8 mouse cellular contexts compared by ENCODE assay signal in the genomic region with DNA sequence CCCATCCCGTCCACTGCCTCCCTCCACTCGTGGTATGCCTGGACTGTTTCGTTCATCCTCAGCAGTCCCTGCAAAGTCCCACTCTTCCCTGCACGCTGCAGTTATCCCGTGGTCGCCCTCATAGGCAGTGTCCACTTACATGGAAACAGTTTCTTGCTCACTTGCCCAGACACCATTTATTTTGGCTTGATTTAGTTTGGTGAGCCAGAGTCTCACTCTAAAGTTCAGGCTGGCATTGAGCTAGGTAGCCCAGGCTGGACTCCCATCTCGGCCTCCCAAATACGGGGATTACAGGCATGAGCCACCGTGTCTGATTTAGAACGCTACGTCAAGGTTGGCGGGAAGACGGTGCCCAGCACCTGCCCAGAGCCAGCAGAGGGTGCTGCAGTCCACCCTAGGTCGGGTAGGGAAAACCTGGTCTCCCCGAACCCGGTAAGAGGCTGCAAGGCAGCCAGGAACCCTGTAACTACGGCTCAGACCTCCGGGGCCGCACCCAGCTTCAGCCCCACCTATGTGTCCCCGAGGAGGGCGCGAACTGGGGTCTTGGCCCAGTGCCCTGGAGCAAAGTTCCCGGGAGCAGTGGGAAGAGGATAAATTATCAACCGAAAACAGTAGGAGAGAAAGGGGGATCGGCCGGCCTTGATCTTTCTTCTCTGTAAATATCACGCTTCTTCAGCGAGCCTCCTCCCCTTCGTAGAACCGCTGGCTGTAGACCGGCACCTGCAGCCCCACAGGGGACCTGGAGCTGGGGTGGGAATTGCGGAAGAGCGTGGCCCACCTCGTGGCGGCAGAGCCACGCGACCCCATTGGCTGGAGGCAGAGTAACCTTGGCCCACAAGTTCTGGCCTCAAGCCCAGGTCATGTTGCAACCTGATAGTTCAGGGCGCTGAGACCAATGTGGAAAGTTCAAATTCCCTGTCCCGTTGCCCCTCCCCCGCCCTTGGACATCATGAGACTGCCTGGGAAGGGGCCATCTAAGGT. TPM values are rescaled to one million over a fixed set of nuclear protein-coding genes. Genes with fewer than 3 reads are reported as not detected.
A peak's percentile ranks its signal among the peaks of the same experiment; 100 is the strongest.
DNase-seq lines count a peak whose midpoint lies in the region; ATAC-seq and TF ChIP-seq lines count a peak whose summit lies in the region.

No protein-coding gene starts in this region.

- intact Hi-C loops in heart, postnatal 36 days (cut with DNase I), result no loop called here

- no peak overlapping the region for H3K27ac ChIP-seq in ES-E14 (ENCODE audit: insufficient read depth, low read depth, low read length, poor library complexity, severe bottlenecking)
- no peak overlapping the region for H3K27ac ChIP-seq in forebrain, embryonic 14.5 days (ENCODE audit: low read depth, low read length)

- no peaks in the 10 kb centered on the region for H3K9me3 ChIP-seq in ES-E14 (ENCODE audit: control insufficient read depth, insufficient read depth, low read depth, low read length)
- no peaks in the 10 kb centered on the region for H3K9me3 ChIP-seq in forebrain, embryonic 14.5 days (replicated peaks; ENCODE audit: control insufficient read depth, low read length)

- peak overlapping the region; percentile 84 for H3K4me2 ChIP-seq in forebrain, embryonic 14.5 days (ENCODE audit: low read length)

- no peak for DNase-seq in ES-E14 (ENCODE audit: low read depth, low spot score)
- peak; percentile 62 for DNase-seq in brain, embryonic 14.5 days (ENCODE audit: low read depth)
- peak; percentile 58 for DNase-seq in forebrain, embryonic 14.5 days (ENCODE audit: low spot score)
- DNase-seq in heart, postnatal 36 days, result peak; percentile 67 to 79
- peak; percentile 77 to 84 for DNase-seq in kidney, postnatal 4 days
- peak; percentile 61 to 63 for DNase-seq in lung, postnatal 4 days
- DNase-seq in retina, postnatal 1 day, result peak; percentile 63
- peak; percentile 27 to 80 for DNase-seq in urinary bladder, postnatal 36 days (ENCODE audit: low spot score in 2 of 2)

- peak overlapping the region; percentile 73 to 82 for H3K4me3 ChIP-seq in ES-E14 (ENCODE audit: insufficient read depth in 1 of 2, low read depth in 1 of 2, low read length in 2 of 2, poor library complexity in 1 of 2, severe bottlenecking in 1 of 2)
- H3K4me3 ChIP-seq in forebrain, embryonic 14.5 days (ENCODE audit: low read depth, low read length), result peak overlapping the region; percentile 38

- H3K4me1 ChIP-seq in ES-E14 (ENCODE audit: control insufficient read depth in 2 of 2, insufficient read depth in 2 of 2, low read length in 2 of 2, poor library complexity in 1 of 2), result peaks cover 0 to 8% of the 10 kb centered on the region in 2 experiments; a peak in 2 of 4 replicates
- H3K4me1 ChIP-seq in forebrain, embryonic 14.5 days (ENCODE audit: control insufficient read depth, insufficient read depth, low read length), result 0 out of 2 replicates have a peak, but pooled peaks cover 3% of the 10 kb centered on the region

- in situ Hi-C loops in ES-E14 (cut with MboI; ENCODE audit: low sequenced_read_pairs in 2 of 2, unreplicated experiment in 2 of 2), result no loop called here

- ATAC-seq in forebrain, embryonic 14.5 days, result 0 out of 2 replicates have a peak, but pooled peaks have one; percentile 38

- WGBS in forebrain, embryonic 14.5 days, result 8% methylated on average over 40 of the region's 40 CpGs

- TF ChIP-seq POLR2A in brain, embryonic 14.5 days (IDR thresholded peaks at IDR 0.05; ENCODE audit: borderline replicate concordance, extremely low read depth, insufficient read depth, insufficient read length, poor library complexity, severe bottlenecking), result no peak

- peak overlapping the region; percentile 74 for H3K9ac ChIP-seq in ES-E14 (ENCODE audit: insufficient read depth, low read depth, low read length, poor library complexity, severe bottlenecking)
- no peak overlapping the region for H3K9ac ChIP-seq in forebrain, embryonic 14.5 days (ENCODE audit: low read length)

- H3K27me3 ChIP-seq in forebrain, embryonic 14.5 days (replicated peaks; ENCODE audit: control insufficient read depth, insufficient read depth, low read length), result peaks cover 50% of the 10 kb centered on the region

- peak; percentile 64 for TF ChIP-seq CTCF in brain, embryonic 14.5 days (IDR thresholded peaks at IDR 0.05; ENCODE audit: borderline replicate concordance, extremely low read depth, insufficient read depth, insufficient read length)

- no peaks in the 10 kb centered on the region for H3K36me3 ChIP-seq in ES-E14 (ENCODE audit: control insufficient read depth, insufficient read depth, low read length, poor library complexity, severe bottlenecking)
- H3K36me3 ChIP-seq in forebrain, embryonic 14.5 days (ENCODE audit: control insufficient read depth, insufficient read depth, low read length), result no peaks in the 10 kb centered on the region

TF ChIP-seq in ES-E14, 5 proteins besides CTCF, POLR2A, EP300 and RAD21:
- no peak for TF ChIP-seq HCFC1 (IDR thresholded peaks at IDR 0.05; ENCODE audit: borderline replicate concordance, insufficient read depth, low read length)
- no peak for TF ChIP-seq ZC3H11A (IDR thresholded peaks at IDR 0.05; ENCODE audit: borderline replicate concordance, low read depth, low read length)
- no peak for TF ChIP-seq MAFK (IDR thresholded peaks at IDR 0.05; ENCODE audit: insufficient read depth, low read depth, low read length)
- TF ChIP-seq CHD2 (IDR thresholded peaks at IDR 0.05; ENCODE audit: low read depth, low read length), result no peak
- TF ChIP-seq ZNF384 (IDR thresholded peaks at IDR 0.05; ENCODE audit: low read depth, low read length), result no peak

RNA-seq across cellular contexts. Expression of a gene that starts 18.1 kb away (rescaled TPM):
- 7.6 and 11.7 TPM in 2 replicates for total RNA-seq in ES-E14 (2012; rRNA removed)
- polyA plus RNA-seq in brain, embryonic 14.5 days (2012; rRNA removed), result 1.8 and 1.9 TPM in 2 replicates
- polyA plus RNA-seq in forebrain, embryonic 14.5 days (2014; fragmentation: Nextera tagmentation; extraction: Ambion mirVana), result 0.36 and 0.64 TPM in 2 replicates
- 10 to 100 TPM; 23.5 to 31.7 TPM for total RNA-seq in heart, postnatal 36 days (2021)

RNA-seq across cellular contexts. Expression of a gene that starts 29.7 kb away (rescaled TPM):
- total RNA-seq in ES-E14 (2012; rRNA removed), result 2.0 and 3.0 TPM in 2 replicates
- polyA plus RNA-seq in brain, embryonic 14.5 days (2012; rRNA removed), result 63.2 and 75.0 TPM in 2 replicates
- 25.0 and 28.9 TPM in 2 replicates for polyA plus RNA-seq in forebrain, embryonic 14.5 days (2014; fragmentation: Nextera tagmentation; extraction: Ambion mirVana)
- total RNA-seq in heart, postnatal 36 days (2021), result 1 to 10 TPM in 1 of 2 experiments, under 1 TPM in 1; 0.95 to 1.6 TPM

RNA-seq across cellular contexts. Expression of a gene that starts 41.6 kb away (rescaled TPM):
- 49.6 and 99.0 TPM in 2 replicates for total RNA-seq in ES-E14 (2012; rRNA removed)
- 11.5 and 14.1 TPM in 2 replicates for polyA plus RNA-seq in brain, embryonic 14.5 days (2012; rRNA removed)
- polyA plus RNA-seq in forebrain, embryonic 14.5 days (2014; fragmentation: Nextera tagmentation; extraction: Ambion mirVana), result 16.3 and 17.4 TPM in 2 replicates
- 10 to 100 TPM; 11.7 to 12.8 TPM for total RNA-seq in heart, postnatal 36 days (2021)

RNA-seq across cellular contexts. Expression of a gene that starts 43.1 kb away (rescaled TPM):
- total RNA-seq in ES-E14 (2012; rRNA removed), result 110 and 112 TPM in 2 replicates
- polyA plus RNA-seq in brain, embryonic 14.5 days (2012; rRNA removed), result 81.8 and 112 TPM in 2 replicates
- polyA plus RNA-seq in forebrain, embryonic 14.5 days (2014; fragmentation: Nextera tagmentation; extraction: Ambion mirVana), result 89.1 and 92.7 TPM in 2 replicates
- 10 to 100 TPM; 21.2 to 24.7 TPM for total RNA-seq in heart, postnatal 36 days (2021)

RNA-seq across cellular contexts. Expression of a gene that starts 43.8 kb away (rescaled TPM):
- 6.2 and 8.3 TPM in 2 replicates for total RNA-seq in ES-E14 (2012; rRNA removed)
- polyA plus RNA-seq in brain, embryonic 14.5 days (2012; rRNA removed), result 34.8 and 35.9 TPM in 2 replicates
- polyA plus RNA-seq in forebrain, embryonic 14.5 days (2014; fragmentation: Nextera tagmentation; extraction: Ambion mirVana), result 36.3 and 38.8 TPM in 2 replicates
- 10 to 100 TPM; 38.5 to 40.4 TPM for total RNA-seq in heart, postnatal 36 days (2021)
